Mouse (Mus musculus) cerebellum, adult 2 months (tissue): ENCODE data around the gene Pnkp.

ENCODE experiments used
- CTCF ChIP-seq: fragments of 200-500 bp; IDR thresholded peaks from 2 replicates; pipeline ENCODE4 v1.5.1; 2011; ENCODE audit warnings: low read depth, mild to moderate bottlenecking, control low read depth, low read length, moderate library complexity, borderline replicate concordance; ENCODE audit not compliant: insufficient read depth
- POLR2A ChIP-seq: fragments of 200-500 bp; IDR thresholded peaks from 2 replicates; pipeline ENCODE4 v1.6.1; 2011; ENCODE audit warnings: low read length, control low read depth, borderline replicate concordance; ENCODE audit not compliant: insufficient read depth

DNA sequence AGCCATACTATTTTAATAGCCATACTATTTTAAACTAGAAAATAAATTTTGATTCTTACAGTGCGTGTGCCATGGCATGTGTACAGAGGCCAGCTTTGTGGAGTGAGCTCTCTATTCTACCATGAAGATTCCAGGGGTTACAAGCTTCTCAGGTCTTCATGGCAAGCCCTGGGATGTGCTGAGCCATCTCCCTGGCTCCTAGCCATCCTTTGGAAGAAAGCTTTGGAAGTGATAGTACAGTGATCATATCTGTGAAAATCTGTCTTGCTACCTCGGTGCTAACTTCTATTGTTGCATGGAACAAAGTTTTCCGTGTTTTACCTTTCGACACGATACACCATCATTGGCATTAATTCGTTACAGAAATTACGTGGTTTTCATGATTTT lies 38.3 kb downstream of the Pnkp start:
- TF ChIP-seq POLR2A (no peak), CTCF (no peak)
